In genomic region chr17:86484087-86484737, GRCm38 (mm10) we compare ENCODE assay signal across 9 mouse cellular contexts. TPM values are rescaled to one million over a fixed set of nuclear protein-coding genes. Genes with fewer than 3 reads are reported as not detected.
DNase-seq lines count a peak whose midpoint lies in the region; ATAC-seq and TF ChIP-seq lines count a peak whose summit lies in the region.
"Had no signal": no experiment of that assay in that cellular context is flagged by ENCODE, and none has a peak within 500 bp of the region (broad histone marks: within the 10 kb centered on the region; RNA-seq: fewer than 3 reads in every experiment).

No protein-coding gene starts in this region.

- peaks cover 0 to 25% of the 10 kb centered on the region in 2 experiments; a peak in 2 of 4 replicates for H3K36me3 ChIP-seq in MEL (ENCODE audit: control insufficient read depth in 1 of 2, insufficient read depth in 2 of 2, low read length in 2 of 2)
- H3K36me3 ChIP-seq in hindbrain, postnatal 0 days (ENCODE audit: insufficient read depth, low read length): peaks cover 4% of the 10 kb centered on the region; the same call in 1 of the 2 replicates
- H3K36me3 ChIP-seq: heart, embryonic 15.5 days had no signal

- ATAC-seq in hindbrain, postnatal 0 days: peak; percentile 72

- no peaks in the 10 kb centered on the region for H3K9me3 ChIP-seq in MEL (replicated peaks; ENCODE audit: insufficient read depth, low read length)
- H3K9me3 ChIP-seq in hindbrain, postnatal 0 days (ENCODE audit: low read length): no peaks in the 10 kb centered on the region
- H3K9me3 ChIP-seq: heart, embryonic 15.5 days had no signal

- TF ChIP-seq RAD21 in MEL (IDR thresholded peaks at IDR 0.05; ENCODE audit: low read depth, low read length): peak; percentile 75

- 11% methylated on average over 3 of the region's 3 CpGs for WGBS in hindbrain, postnatal 0 days

- H3K79me2 ChIP-seq in MEL (ENCODE audit: control insufficient read depth, insufficient read depth, low read length, poor library complexity): no peaks in the 10 kb centered on the region

- H3K9ac ChIP-seq in MEL (ENCODE audit: control insufficient read depth, low read depth, low read length, poor library complexity, severe bottlenecking): no peak overlapping the region
- H3K9ac ChIP-seq in hindbrain, postnatal 0 days (replicated peaks; ENCODE audit: low read length): no peak overlapping the region
- H3K9ac ChIP-seq: heart, embryonic 15.5 days had no signal

- peak; percentile 84 for DNase-seq in MEL (ENCODE audit: low read depth, low spot score)
- peak; percentile 66 for DNase-seq in cerebellum, adult 11 months
- peak; percentile 64 to 78 for DNase-seq in frontal cortex, postnatal 14 days (ENCODE audit: low spot score in 2 of 2)
- DNase-seq in hindbrain, postnatal 0 days (ENCODE audit: low spot score): peak; percentile 88
- peak; percentile 59 for DNase-seq in left cerebral cortex, adult 11 months (ENCODE audit: low spot score)
- peak; percentile 76 to 87 for DNase-seq in lung, postnatal 4 days
- DNase-seq in right cerebral cortex, postnatal 10 days (ENCODE audit: low spot score in 2 of 2): peak; percentile 81 to 87
- DNase-seq in urinary bladder, postnatal 10 days (ENCODE audit: low spot score): peak; percentile 28

- H3K27me3 ChIP-seq in MEL (ENCODE audit: control insufficient read depth in 1 of 2, insufficient read depth in 2 of 2, low read length in 2 of 2): no peaks in the 10 kb centered on the region
- H3K27me3 ChIP-seq in hindbrain, postnatal 0 days (ENCODE audit: insufficient read depth, low read length): no peaks in the 10 kb centered on the region
- H3K27me3 ChIP-seq: heart, embryonic 15.5 days had no signal

- no peak overlapping the region for H3K4me2 ChIP-seq in hindbrain, postnatal 0 days (ENCODE audit: low read depth, low read length)
- H3K4me2 ChIP-seq: heart, embryonic 15.5 days had no signal

- no peak overlapping the region for H3K4me3 ChIP-seq in MEL (ENCODE audit: control insufficient read depth in 1 of 2, insufficient read depth in 1 of 2, low read depth in 2 of 2, low read length in 2 of 2)
- H3K4me3 ChIP-seq in hindbrain, postnatal 0 days (ENCODE audit: low read length): no peak overlapping the region
- H3K4me3 ChIP-seq: heart, embryonic 15.5 days had no signal

- no peak overlapping the region for H3K27ac ChIP-seq in MEL (ENCODE audit: control insufficient read depth, low read depth, low read length)
- no peak overlapping the region for H3K27ac ChIP-seq in hindbrain, postnatal 0 days
- H3K27ac ChIP-seq: heart, embryonic 15.5 days had no signal

- no peak for TF ChIP-seq EP300 in MEL (IDR thresholded peaks at IDR 0.05; ENCODE audit: low read depth in 1 of 2, low read length in 2 of 2)

- TF ChIP-seq CTCF in MEL (IDR thresholded peaks at IDR 0.05 in 2 of 3, conservative IDR thresholded peaks at IDR 0.05 in 1 of 3; ENCODE audit: control insufficient read depth in 1 of 3, insufficient read depth in 1 of 3, low read depth in 2 of 3, low read length in 3 of 3, poor library complexity in 1 of 3, severe bottlenecking in 1 of 3): peak; percentile 69 to 92 (median 82)
- TF ChIP-seq CTCF in hindbrain, postnatal 0 days (IDR thresholded peaks at IDR 0.05; ENCODE audit: low read depth): peak; percentile 93

- peaks cover 21 to 26% of the 10 kb centered on the region in 2 experiments for H3K4me1 ChIP-seq in MEL (ENCODE audit: control insufficient read depth in 1 of 2, insufficient read depth in 2 of 2, low read length in 2 of 2)
- no peaks in the 10 kb centered on the region for H3K4me1 ChIP-seq in hindbrain, postnatal 0 days (ENCODE audit: insufficient read depth, low read length)
- H3K4me1 ChIP-seq: heart, embryonic 15.5 days had no signal

- no peak for TF ChIP-seq POLR2A in MEL (IDR thresholded peaks at IDR 0.05; ENCODE audit: control insufficient read depth in 1 of 2, insufficient read depth in 1 of 2, low read depth in 1 of 2, low read length in 2 of 2, poor library complexity in 1 of 2)

TF ChIP-seq in MEL, 35 proteins besides CTCF, POLR2A, EP300 and RAD21:
- TF ChIP-seq MXI1 (IDR thresholded peaks at IDR 0.05; ENCODE audit: low read depth, low read length) (no peak), ELF1 (IDR thresholded peaks at IDR 0.05; ENCODE audit: low read depth, low read length) (peak; percentile 41; the same call in 1 of the 2 replicates), SMC3 (IDR thresholded peaks at IDR 0.05; ENCODE audit: low read depth, low read length) (peak; percentile 92), ZC3H11A (IDR thresholded peaks at IDR 0.05; ENCODE audit: low read depth, low read length) (peak; percentile 76)

RNA-seq across cellular contexts. Expression of gene Gm10309, which starts 20.8 kb away (rescaled TPM):
- total RNA-seq in MEL (2012; rRNA removed): 0.10 TPM in 1 of 2 replicates, not detected in the other
- polyA plus RNA-seq in MEL (2012; ENCODE audit: insufficient read depth in 1 of 2, insufficient read length in 2 of 2, low read depth in 1 of 2, low replicate concordance in 2 of 2, missing spikeins in 1 of 2): under 1 TPM in 1 of 2 experiments, not detected in 1; 0.06 TPM
- total RNA-seq in hindbrain, postnatal 0 days (2014; rRNA removed): not detected in 2 replicates
- polyA plus RNA-seq in hindbrain, postnatal 0 days (2015; fragmentation: Nextera tagmentation; extraction: Ambion mirVana): 0.14 and 0.30 TPM in 2 replicates

Comparison
In these comparisons a context has a peak if more than half of its experiments do, and no peak if none do; other contexts are left out.
1. DNase-seq: peak in every context shown above with its lines; median percentile 88 in hindbrain, postnatal 0 days; 84 in MEL; 84 in right cerebral cortex, postnatal 10 days; 82 in lung, postnatal 4 days; 71 in frontal cortex, postnatal 14 days; 66 in cerebellum, adult 11 months; 59 in left cerebral cortex, adult 11 months; 28 in urinary bladder, postnatal 10 days.